Mouse (Mus musculus) MEL (cell line): ENCODE results near the gene Cblc. TPM values are rescaled to one million over a fixed set of nuclear protein-coding genes. Genes with fewer than 3 reads are reported as not detected.

ENCODE experiments used
- DNase-seq: peaks from one replicate; pipeline ENCODE4 v3.0.0; 2011; ENCODE audit warnings: low read depth, low spot score
- H3K27ac ChIP-seq: 2 replicates; pipeline ENCODE4 v1.5.1; 2012; ENCODE audit warnings: low read depth, mild to moderate bottlenecking, control low read depth, low read length, moderate library complexity; ENCODE audit not compliant: control insufficient read depth
- H3K27me3 ChIP-seq, 2 experiments: fragments of 150-350 bp in 1 of 2; sonication (generic) in 1 of 2; 2 replicates each; pipeline ENCODE4 v1.6.1; 2012; ENCODE audit warnings: low read length in 2 of 2, mild to moderate bottlenecking in 2 of 2, improper control_type of control experiment in 1 of 2, moderate library complexity in 1 of 2; ENCODE audit not compliant: insufficient read depth in 2 of 2, control insufficient read depth in 1 of 2
- H3K36me3 ChIP-seq, 2 experiments: 2 replicates each; pipeline ENCODE4 v1.6.1; 2012 to 2014; ENCODE audit warnings: low read length in 2 of 2, improper control_type of control experiment in 1 of 2, inconsistent platforms in 1 of 2, mild to moderate bottlenecking in 1 of 2; ENCODE audit not compliant: insufficient read depth in 2 of 2, control insufficient read depth in 1 of 2
- H3K4me1 ChIP-seq, 2 experiments: fragments of 150-350 bp in 1 of 2; sonication (generic) in 1 of 2; 2 replicates each; pipeline ENCODE4 v1.6.1; 2012; ENCODE audit warnings: low read length in 2 of 2, improper control_type of control experiment in 1 of 2, mild to moderate bottlenecking in 1 of 2; ENCODE audit not compliant: insufficient read depth in 2 of 2, control insufficient read depth in 1 of 2
- H3K4me3 ChIP-seq, 2 experiments: fragments of 150-350 bp in 1 of 2; sonication (generic) in 1 of 2; 2 replicates each; pipeline ENCODE4 v1.5.1; 2012; ENCODE audit warnings: low read depth in 2 of 2, low read length in 2 of 2, mild to moderate bottlenecking in 2 of 2, moderate library complexity in 2 of 2, control low read depth in 1 of 2, improper control_type of control experiment in 1 of 2; ENCODE audit not compliant: control insufficient read depth in 1 of 2, insufficient read depth in 1 of 2
- H3K79me2 ChIP-seq: 2 replicates; pipeline ENCODE4 v1.6.1; 2012; ENCODE audit warnings: mild to moderate bottlenecking, low read length, moderate library complexity; ENCODE audit not compliant: control insufficient read depth, poor library complexity, insufficient read depth
- H3K9ac ChIP-seq: 2 replicates; pipeline ENCODE4 v1.6.1; 2012; ENCODE audit warnings: low read depth, mild to moderate bottlenecking, control low read depth, low read length, moderate library complexity; ENCODE audit not compliant: control insufficient read depth, poor library complexity, severe bottlenecking
- H3K9me3 ChIP-seq: fragments of 150-350 bp; sonication (generic); replicated peaks from 2 replicates; pipeline ENCODE4 v1.6.1; 2012; ENCODE audit warnings: mild to moderate bottlenecking, low read length, improper control_type of control experiment, moderate library complexity; ENCODE audit not compliant: insufficient read depth
- CHD2 ChIP-seq: IDR thresholded peaks from 2 replicates; pipeline ENCODE4 v1.6.1; 2011; ENCODE audit warnings: low read length, improper control_type of control experiment
- CTCF ChIP-seq, 3 experiments: IDR thresholded peaks in 2 of 3; conservative IDR thresholded peaks in 1 of 3; 2 replicates each; pipeline ENCODE4 v1.5.1; 2011 to 2012; ENCODE audit warnings: low read length in 3 of 3, low read depth in 2 of 3, mild to moderate bottlenecking in 2 of 3, improper control_type of control experiment in 1 of 3, inconsistent platforms in 1 of 3, mixed read lengths in 1 of 3, moderate library complexity in 1 of 3; ENCODE audit not compliant: control insufficient read depth in 1 of 3, insufficient read depth in 1 of 3, poor library complexity in 1 of 3, severe bottlenecking in 1 of 3
- HCFC1 ChIP-seq: IDR thresholded peaks from 2 replicates; pipeline ENCODE4 v1.6.1; 2012; ENCODE audit warnings: low read depth, mild to moderate bottlenecking, inconsistent platforms, low read length, improper control_type of control experiment, moderate library complexity
- MXI1 ChIP-seq: IDR thresholded peaks from 2 replicates; pipeline ENCODE4 v1.6.1; 2011; ENCODE audit warnings: mild to moderate bottlenecking, low read depth, low read length, improper control_type of control experiment
- NELFE ChIP-seq: IDR thresholded peaks from 2 replicates; pipeline ENCODE4 v1.6.1; 2011; ENCODE audit warnings: low read depth, low read length, improper control_type of control experiment
- NRF1 ChIP-seq: IDR thresholded peaks from 2 replicates; pipeline ENCODE4 v1.6.1; 2014; ENCODE audit warnings: low read depth, mild to moderate bottlenecking, inconsistent platforms, low read length, improper control_type of control experiment, moderate library complexity; ENCODE audit not compliant: poor library complexity, insufficient read depth, severe bottlenecking
- POLR2AphosphoS2 ChIP-seq: IDR thresholded peaks from 2 replicates; pipeline ENCODE4 v1.6.1; 2011; ENCODE audit warnings: low read length, improper control_type of control experiment
- POLR2AphosphoS5 ChIP-seq: IDR thresholded peaks from 2 replicates; pipeline ENCODE4 v1.6.1; 2012; ENCODE audit warnings: low read depth, borderline replicate concordance, mild to moderate bottlenecking, inconsistent platforms, low read length, moderate library complexity, mixed read lengths
- SMC3 ChIP-seq: IDR thresholded peaks from 2 replicates; pipeline ENCODE4 v1.6.1; 2011; ENCODE audit warnings: low read depth, low read length, improper control_type of control experiment
- TAL1 ChIP-seq: IDR thresholded peaks from 2 replicates; pipeline ENCODE4 v1.6.1; 2012; ENCODE audit warnings: mild to moderate bottlenecking, inconsistent platforms, low read length, moderate library complexity, mixed read lengths
- TBP ChIP-seq: IDR thresholded peaks from 2 replicates; pipeline ENCODE4 v1.8.0; 2011; ENCODE audit warnings: low read depth, low read length, improper control_type of control experiment
- TCF12 ChIP-seq: IDR thresholded peaks from 2 replicates; pipeline ENCODE4 v1.6.1; 2014; ENCODE audit warnings: low read depth, mild to moderate bottlenecking, inconsistent platforms, low read length, improper control_type of control experiment, moderate library complexity
- USF1 ChIP-seq: IDR thresholded peaks from 2 replicates; pipeline ENCODE4 v1.6.1; 2014; ENCODE audit warnings: low read depth, mild to moderate bottlenecking, inconsistent platforms, low read length, improper control_type of control experiment, moderate library complexity
- USF2 ChIP-seq, 2 experiments: IDR thresholded peaks; 2 replicates each; pipeline ENCODE4 v1.6.1; 2011 to 2012; ENCODE audit warnings: improper control_type of control experiment in 2 of 2, low read length in 2 of 2, borderline replicate concordance in 1 of 2, inconsistent platforms in 1 of 2, low read depth in 1 of 2, mild to moderate bottlenecking in 1 of 2; ENCODE audit not compliant: insufficient read depth in 1 of 2
- ZKSCAN1 ChIP-seq: IDR thresholded peaks from 2 replicates; pipeline ENCODE4 v1.6.1; 2012; ENCODE audit warnings: low read depth, mild to moderate bottlenecking, inconsistent platforms, low read length, improper control_type of control experiment, moderate library complexity
- polyA plus RNA-seq, 2 experiments: library from polyadenylated mRNA; stranded (reverse) in 1 of 2; unstranded in 1 of 2; fragments of >175 nt in 1 of 2; fragments of >200 nt in 1 of 2; gene quantifications; 2 replicates each; pipeline versions ENCODE4 v1.2.1 to v1.2.4; 2012; ENCODE audit warnings: low replicate concordance in 2 of 2, low read depth in 1 of 2; ENCODE audit not compliant: insufficient read length in 2 of 2, insufficient read depth in 1 of 2, missing spikeins in 1 of 2
- total RNA-seq: library from RNA; depleted of rRNA; stranded (reverse); fragments of 300-350 nt; gene quantifications from 2 replicates; pipeline ENCODE4 v1.2.3, GENCODE M21; 2012

Cblc gene
- total and polyA plus RNA-seq, 3 experiments: not detected

DNA sequence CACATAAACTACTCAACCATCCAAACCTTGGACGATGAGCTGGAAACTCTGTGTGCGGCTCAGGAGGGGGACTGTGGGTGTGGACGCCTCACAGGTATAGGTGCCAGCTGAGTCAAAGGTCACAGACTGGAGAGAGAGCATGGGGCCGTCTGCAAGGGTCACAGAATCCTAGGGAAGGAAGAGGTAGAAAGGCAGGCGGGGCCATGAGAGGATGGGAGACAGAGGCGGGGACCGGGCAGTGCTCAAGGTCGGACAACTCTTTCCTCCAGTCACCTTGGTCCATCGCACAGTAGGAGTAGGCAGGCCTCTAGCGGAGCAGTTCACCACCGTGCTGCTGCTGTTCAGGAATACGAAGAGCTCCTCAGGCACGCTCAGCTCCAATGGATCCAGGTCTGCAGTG lies 36.6 kb downstream of the Cblc start:
- Histone ChIP-seq H3K79me2 (no peaks in the 10 kb centered on the region), H3K4me3 (no peak overlapping the region), H3K27ac (no peak overlapping the region), H3K27me3 (no peaks in the 10 kb centered on the region), H3K9me3 (no peaks in the 10 kb centered on the region), H3K36me3 (no peaks in the 10 kb centered on the region), H3K9ac (no peak overlapping the region), H3K4me1 (no peaks in the 10 kb centered on the region; a peak in 1 of 4 replicates)
- TF ChIP-seq NRF1 (no peak), USF1 (no peak), CHD2 (no peak), NELFE (no peak)
- DNase-seq: no peak

DNA sequence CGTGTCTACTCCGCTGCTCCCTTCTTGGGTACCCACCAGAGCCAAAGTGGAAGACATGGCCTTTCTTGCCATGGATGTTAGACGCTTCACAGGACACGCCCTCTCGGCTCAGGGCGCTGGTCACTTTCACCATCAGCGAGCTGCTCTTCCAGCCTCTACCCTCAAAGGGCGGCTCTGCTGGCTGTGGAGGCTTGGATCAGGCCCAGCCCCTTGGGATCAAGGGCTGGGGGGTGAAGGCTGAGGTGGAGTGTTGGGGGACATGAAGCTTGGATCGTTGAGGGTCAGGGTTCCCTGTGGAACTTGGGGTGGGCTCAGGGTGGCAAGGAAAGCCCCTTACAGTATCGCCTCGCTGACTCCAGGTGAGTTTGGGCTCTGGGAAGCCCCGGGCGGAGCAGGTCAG lies 38.0 kb downstream of the Cblc start:
- no peak for DNase-seq
- Histone ChIP-seq H3K27me3 (no peaks in the 10 kb centered on the region), H3K36me3 (peaks cover 0 to 3% of the 10 kb centered on the region in 2 experiments; a peak in 2 of 4 replicates), H3K9me3 (no peaks in the 10 kb centered on the region), H3K4me1 (peaks cover 2 to 7% of the 10 kb centered on the region in 2 experiments), H3K27ac (no peak overlapping the region), H3K9ac (no peak overlapping the region), H3K79me2 (no peaks in the 10 kb centered on the region), H3K4me3 (no peak overlapping the region)
- TF ChIP-seq USF2 (IDR thresholded peaks at IDR 0.05; ENCODE audit: borderline replicate concordance in 1 of 2, insufficient read depth in 1 of 2, low read depth in 1 of 2, low read length in 2 of 2): no peak
- TF ChIP-seq NELFE: no peak
- no peak for TF ChIP-seq MXI1
- no peak for TF ChIP-seq POLR2AphosphoS2
- TF ChIP-seq POLR2AphosphoS5: no peak
- TF ChIP-seq CHD2: no peak
- TF ChIP-seq CTCF (IDR thresholded peaks at IDR 0.05 in 2 of 3, conservative IDR thresholded peaks at IDR 0.05 in 1 of 3; ENCODE audit: control insufficient read depth in 1 of 3, insufficient read depth in 1 of 3, low read depth in 2 of 3, low read length in 3 of 3, poor library complexity in 1 of 3, severe bottlenecking in 1 of 3): no peak
- TF ChIP-seq ZKSCAN1: no peak
- no peak for TF ChIP-seq NRF1
- no peak for TF ChIP-seq TBP
- TF ChIP-seq, all 39 proteins: peak for 0

DNA sequence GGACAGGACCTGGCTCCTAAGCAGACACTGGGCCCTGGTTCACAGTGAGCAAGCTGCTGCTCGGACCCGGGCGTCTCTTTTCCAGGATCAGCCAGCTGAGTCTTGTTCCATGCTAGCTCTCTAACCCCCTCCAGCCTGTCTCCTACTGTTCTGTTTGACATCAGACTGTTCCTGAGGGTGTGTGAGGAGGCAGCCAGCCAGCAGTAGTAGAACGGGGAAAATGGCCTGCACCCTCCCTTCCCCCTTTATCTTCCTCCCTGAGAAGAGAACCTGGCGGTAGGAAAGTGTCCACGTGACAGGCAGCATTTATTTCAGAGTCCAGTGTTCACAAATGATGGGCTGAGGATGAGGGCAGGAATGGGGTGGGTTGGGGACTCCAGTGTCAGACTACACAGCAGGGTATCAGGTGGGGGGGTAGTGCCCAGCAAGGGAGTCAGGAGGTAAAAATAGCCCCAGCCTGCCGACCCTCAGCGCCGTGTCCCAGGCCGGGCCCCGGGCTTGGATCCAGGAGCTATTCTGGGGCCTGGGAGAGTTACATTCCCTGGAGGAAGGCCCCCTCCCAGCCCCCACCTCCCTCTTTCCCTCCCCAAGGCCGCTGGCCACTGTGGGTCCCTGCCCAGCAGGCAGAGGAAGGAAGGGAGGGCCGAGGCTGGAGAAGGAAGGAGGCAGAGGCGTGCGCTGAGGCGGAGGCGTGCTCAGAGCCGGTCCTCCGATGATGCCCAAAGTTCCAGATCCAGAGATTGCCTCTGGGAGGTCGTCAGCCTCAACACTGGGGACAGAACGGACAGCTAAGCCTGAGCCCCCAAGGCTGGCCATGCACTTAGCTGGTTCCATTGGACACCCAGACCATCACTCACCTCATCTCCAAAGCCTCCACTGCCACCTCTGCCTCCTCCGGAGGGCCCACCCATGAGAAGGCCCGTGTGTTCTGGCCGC lies 40.5 kb downstream of the Cblc start:
- Histone ChIP-seq H3K79me2 (no peaks in the 10 kb centered on the region), H3K27me3 (no peaks in the 10 kb centered on the region), H3K4me3 (no peak overlapping the region), H3K9me3 (no peaks in the 10 kb centered on the region), H3K9ac (no peak overlapping the region), H3K4me1 (peaks cover 3 to 14% of the 10 kb centered on the region in 2 experiments), H3K27ac (no peak overlapping the region), H3K36me3 (peaks cover 0 to 6% of the 10 kb centered on the region in 2 experiments; a peak in 2 of 4 replicates)
- TF ChIP-seq NRF1: no peak
- no peak for TF ChIP-seq TAL1
- no peak for TF ChIP-seq TCF12
- no peak for TF ChIP-seq TBP
- TF ChIP-seq SMC3: no peak
- TF ChIP-seq HCFC1: no peak
- no peak for TF ChIP-seq POLR2AphosphoS2
- peak; percentile 54; the same call in 1 of the 2 replicates for TF ChIP-seq USF1
- DNase-seq: no peak
